In the genomic region with DNA sequence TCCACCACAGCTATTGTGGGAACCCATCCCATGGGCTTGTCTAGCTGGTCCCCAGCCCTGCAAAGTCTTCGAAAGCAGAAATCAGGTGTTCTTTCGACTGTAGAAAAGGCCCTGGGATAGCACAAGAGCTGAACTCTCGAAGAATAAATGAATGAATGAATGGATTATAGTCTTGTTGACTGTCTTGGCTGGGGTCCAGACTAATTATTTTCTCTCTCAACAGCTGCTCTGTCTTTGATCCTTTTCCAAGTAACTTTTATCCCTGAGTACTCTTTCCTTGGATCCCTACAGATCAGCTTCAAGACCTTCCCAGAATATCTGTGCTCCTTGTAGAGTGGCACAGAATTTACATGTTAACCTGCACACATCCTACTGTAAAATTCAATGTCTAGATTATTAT, we compare ENCODE assay signal across 22 mouse cellular contexts.
DNase-seq lines count a peak whose midpoint lies in the region; ATAC-seq and TF ChIP-seq lines count a peak whose summit lies in the region.
"Had no signal": no experiment of that assay in that cellular context is flagged by ENCODE, and none has a peak within 500 bp of the region (broad histone marks: within the 10 kb centered on the region; RNA-seq: fewer than 3 reads in every experiment).

No protein-coding gene starts in this region.

- DNase-seq in embryonic facial prominence, embryonic 14.5 days (ENCODE audit: low spot score) = peak; percentile 66
- no peak for DNase-seq in embryonic facial prominence, embryonic 10.5 days (ENCODE audit: low spot score)
- peak; percentile 59 for DNase-seq in hindbrain, postnatal 0 days (ENCODE audit: low spot score)
- no peak for DNase-seq in hindbrain, embryonic 11.5 days (ENCODE audit: low spot score)
- peak; percentile 59 for DNase-seq in midbrain, embryonic 14.5 days
- DNase-seq in brain, adult 2 months (ENCODE audit: low read depth, low spot score) = peak; percentile 9
- DNase-seq in urinary bladder, adult 18-20 months (ENCODE audit: low spot score in 2 of 2) = no peak
- DNase-seq: adrenal gland, postnatal 10 days; cerebellum, adult 18-20 months; cerebellum, adult 9-10 months; cerebellum, postnatal 14 days; forebrain, postnatal 0 days; gastrocnemius, adult 2 months; gastrocnemius, postnatal 14 days had no signal

- H3K4me3 ChIP-seq in embryonic facial prominence, embryonic 14.5 days (ENCODE audit: low read depth, low read length) = no peak overlapping the region
- no peak overlapping the region for H3K4me3 ChIP-seq in embryonic facial prominence, embryonic 10.5 days
- H3K4me3 ChIP-seq in hindbrain, postnatal 0 days (ENCODE audit: low read length) = no peak overlapping the region
- no peak overlapping the region for H3K4me3 ChIP-seq in hindbrain, embryonic 11.5 days (ENCODE audit: low read depth, low read length)
- no peak overlapping the region for H3K4me3 ChIP-seq in midbrain, embryonic 14.5 days (replicated peaks; ENCODE audit: low read depth, low read length)
- no peak overlapping the region for H3K4me3 ChIP-seq in midbrain, embryonic 16.5 days (ENCODE audit: low read depth, low read length)
- H3K4me3 ChIP-seq: embryonic facial prominence, embryonic 12.5 days; erythroblast, embryonic 14.5 days; forebrain, embryonic 13.5 days; gastrocnemius, adult 2 months; hindbrain, embryonic 13.5 days; intestine, embryonic 15.5 days had no signal

- no peaks in the 10 kb centered on the region for H3K4me1 ChIP-seq in embryonic facial prominence, embryonic 14.5 days (ENCODE audit: control insufficient read depth, insufficient read depth, low read length)
- no peaks in the 10 kb centered on the region for H3K4me1 ChIP-seq in embryonic facial prominence, embryonic 10.5 days
- no peaks in the 10 kb centered on the region; the same call in 1 of the 2 replicates for H3K4me1 ChIP-seq in hindbrain, postnatal 0 days (ENCODE audit: insufficient read depth, low read length)
- H3K4me1 ChIP-seq in hindbrain, embryonic 11.5 days (replicated peaks; ENCODE audit: control insufficient read depth, insufficient read depth, low read length) = no peaks in the 10 kb centered on the region
- H3K4me1 ChIP-seq in midbrain, embryonic 14.5 days (ENCODE audit: control insufficient read depth, insufficient read depth, low read length) = no peaks in the 10 kb centered on the region
- H3K4me1 ChIP-seq in midbrain, embryonic 16.5 days (ENCODE audit: control insufficient read depth, insufficient read depth, low read length) = 0 out of 2 replicates have a peak, but pooled peaks cover 2% of the 10 kb centered on the region
- H3K4me1 ChIP-seq: embryonic facial prominence, embryonic 12.5 days; hindbrain, embryonic 13.5 days; intestine, embryonic 15.5 days had no signal

- H3K4me2 ChIP-seq in embryonic facial prominence, embryonic 14.5 days (ENCODE audit: low read depth, low read length) = no peak overlapping the region
- no peak overlapping the region for H3K4me2 ChIP-seq in hindbrain, postnatal 0 days (ENCODE audit: low read depth, low read length)
- H3K4me2 ChIP-seq in hindbrain, embryonic 11.5 days (replicated peaks; ENCODE audit: low read depth, low read length) = no peak overlapping the region
- no peak overlapping the region for H3K4me2 ChIP-seq in midbrain, embryonic 14.5 days (ENCODE audit: low read length)
- H3K4me2 ChIP-seq in midbrain, embryonic 16.5 days (ENCODE audit: low read length) = no peak overlapping the region
- H3K4me2 ChIP-seq: embryonic facial prominence, embryonic 12.5 days; forebrain, embryonic 13.5 days; heart, embryonic 11.5 days; hindbrain, embryonic 13.5 days; intestine, embryonic 15.5 days had no signal

- TF ChIP-seq CTCF in hindbrain, postnatal 0 days (IDR thresholded peaks at IDR 0.05; ENCODE audit: low read depth) = no peak

- H3K9ac ChIP-seq in embryonic facial prominence, embryonic 14.5 days (ENCODE audit: low read depth, low read length) = no peak overlapping the region
- H3K9ac ChIP-seq in hindbrain, postnatal 0 days (replicated peaks; ENCODE audit: low read length) = no peak overlapping the region
- no peak overlapping the region for H3K9ac ChIP-seq in hindbrain, embryonic 11.5 days (ENCODE audit: low read depth, low read length)
- no peak overlapping the region for H3K9ac ChIP-seq in midbrain, embryonic 14.5 days (replicated peaks; ENCODE audit: low read length)
- no peak overlapping the region for H3K9ac ChIP-seq in midbrain, embryonic 16.5 days (ENCODE audit: low read depth, low read length)
- H3K9ac ChIP-seq: embryonic facial prominence, embryonic 12.5 days; forebrain, embryonic 13.5 days; forebrain, postnatal 0 days; hindbrain, embryonic 13.5 days; intestine, embryonic 15.5 days had no signal

- ATAC-seq in embryonic facial prominence, embryonic 14.5 days (ENCODE audit: low read depth) = no peak; the same call in 1 of the 2 replicates
- no peak for ATAC-seq in hindbrain, postnatal 0 days
- no peak for ATAC-seq in hindbrain, embryonic 11.5 days (ENCODE audit: low FRiP score)
- no peak for ATAC-seq in midbrain, embryonic 14.5 days (ENCODE audit: low FRiP score, low TSS enrichment)
- no peak for ATAC-seq in midbrain, embryonic 16.5 days
- ATAC-seq: activated CD4-positive, CD25-positive, alpha-beta regulatory T cell, adult 4 months; forebrain, embryonic 13.5 days; forebrain, postnatal 0 days; intestine, embryonic 15.5 days had no signal

- WGBS in embryonic facial prominence, embryonic 14.5 days = 57% methylated on average over 3 of the region's 3 CpGs
- WGBS in embryonic facial prominence, embryonic 10.5 days = 87% methylated on average over 3 of the region's 3 CpGs
- 37% methylated on average over 3 of the region's 3 CpGs for WGBS in hindbrain, postnatal 0 days
- WGBS in hindbrain, embryonic 11.5 days = 83% methylated on average over 3 of the region's 3 CpGs
- WGBS in midbrain, embryonic 14.5 days = 56% methylated on average over 3 of the region's 3 CpGs
- 47% methylated on average over 3 of the region's 3 CpGs for WGBS in midbrain, embryonic 16.5 days

- H3K27me3 ChIP-seq in embryonic facial prominence, embryonic 14.5 days (replicated peaks; ENCODE audit: control insufficient read depth, insufficient read depth, low read length) = no peaks in the 10 kb centered on the region; the same call in 1 of the 2 replicates
- no peaks in the 10 kb centered on the region for H3K27me3 ChIP-seq in embryonic facial prominence, embryonic 10.5 days (replicated peaks; ENCODE audit: low read depth, poor library complexity, severe bottlenecking)
- H3K27me3 ChIP-seq in hindbrain, postnatal 0 days (ENCODE audit: insufficient read depth, low read length) = no peaks in the 10 kb centered on the region; the same call in 1 of the 2 replicates
- H3K27me3 ChIP-seq in hindbrain, embryonic 11.5 days (ENCODE audit: control insufficient read depth, insufficient read depth, low read length) = no peaks in the 10 kb centered on the region
- no peaks in the 10 kb centered on the region for H3K27me3 ChIP-seq in midbrain, embryonic 14.5 days (ENCODE audit: control insufficient read depth, insufficient read depth, low read length)
- no peaks in the 10 kb centered on the region for H3K27me3 ChIP-seq in midbrain, embryonic 16.5 days (ENCODE audit: control insufficient read depth, insufficient read depth, low read depth, low read length)
- H3K27me3 ChIP-seq: embryonic facial prominence, embryonic 12.5 days; forebrain, embryonic 13.5 days; hindbrain, embryonic 13.5 days; intestine, embryonic 15.5 days had no signal

- H3K9me3 ChIP-seq in embryonic facial prominence, embryonic 14.5 days (ENCODE audit: control insufficient read depth, low read length) = no peaks in the 10 kb centered on the region
- H3K9me3 ChIP-seq in embryonic facial prominence, embryonic 10.5 days = no peaks in the 10 kb centered on the region
- H3K9me3 ChIP-seq in hindbrain, postnatal 0 days (ENCODE audit: low read length) = no peaks in the 10 kb centered on the region
- no peaks in the 10 kb centered on the region for H3K9me3 ChIP-seq in hindbrain, embryonic 11.5 days (ENCODE audit: control insufficient read depth, low read length)
- H3K9me3 ChIP-seq in midbrain, embryonic 14.5 days (ENCODE audit: control insufficient read depth, low read length) = no peaks in the 10 kb centered on the region; the same call in 1 of the 2 replicates
- H3K9me3 ChIP-seq in midbrain, embryonic 16.5 days (replicated peaks; ENCODE audit: control insufficient read depth, low read length, poor library complexity, severe bottlenecking) = no peaks in the 10 kb centered on the region
- H3K9me3 ChIP-seq: embryonic facial prominence, embryonic 12.5 days; forebrain, embryonic 13.5 days; hindbrain, embryonic 13.5 days; intestine, embryonic 15.5 days had no signal

- no peaks in the 10 kb centered on the region for H3K36me3 ChIP-seq in embryonic facial prominence, embryonic 14.5 days (ENCODE audit: control insufficient read depth, insufficient read depth, low read length)
- no peaks in the 10 kb centered on the region for H3K36me3 ChIP-seq in embryonic facial prominence, embryonic 10.5 days (replicated peaks)
- H3K36me3 ChIP-seq in hindbrain, postnatal 0 days (ENCODE audit: insufficient read depth, low read length) = no peaks in the 10 kb centered on the region
- H3K36me3 ChIP-seq in hindbrain, embryonic 11.5 days (ENCODE audit: control insufficient read depth, insufficient read depth, low read length) = no peaks in the 10 kb centered on the region
- H3K36me3 ChIP-seq in midbrain, embryonic 14.5 days (ENCODE audit: control insufficient read depth, insufficient read depth, low read length) = no peaks in the 10 kb centered on the region
- H3K36me3 ChIP-seq in midbrain, embryonic 16.5 days (ENCODE audit: control insufficient read depth, insufficient read depth, low read length) = no peaks in the 10 kb centered on the region
- H3K36me3 ChIP-seq: embryonic facial prominence, embryonic 12.5 days; hindbrain, embryonic 13.5 days; intestine, embryonic 15.5 days had no signal

- H3K27ac ChIP-seq in embryonic facial prominence, embryonic 14.5 days (replicated peaks; ENCODE audit: low read depth, low read length) = no peak overlapping the region
- H3K27ac ChIP-seq in embryonic facial prominence, embryonic 10.5 days (replicated peaks) = no peak overlapping the region
- no peak overlapping the region for H3K27ac ChIP-seq in hindbrain, postnatal 0 days
- no peak overlapping the region for H3K27ac ChIP-seq in hindbrain, embryonic 11.5 days (ENCODE audit: low read depth, low read length)
- H3K27ac ChIP-seq in midbrain, embryonic 14.5 days (replicated peaks; ENCODE audit: low read depth, low read length) = no peak overlapping the region
- H3K27ac ChIP-seq in midbrain, embryonic 16.5 days (ENCODE audit: low read length) = no peak overlapping the region
- H3K27ac ChIP-seq: embryonic facial prominence, embryonic 12.5 days; forebrain, embryonic 13.5 days; gastrocnemius, adult 2 months; hindbrain, embryonic 13.5 days; intestine, embryonic 15.5 days had no signal

Comparison
In these comparisons a context has a peak if more than half of its experiments do, and no peak if none do; other contexts are left out.
1. DNase-seq: peak in embryonic facial prominence, embryonic 14.5 days (single experiment), hindbrain, postnatal 0 days (single experiment), midbrain, embryonic 14.5 days (single experiment) and brain, adult 2 months (single experiment); none in embryonic facial prominence, embryonic 10.5 days (single experiment), hindbrain, embryonic 11.5 days (single experiment) and urinary bladder, adult 18-20 months (0 of 2).